Mouse (Mus musculus) olfactory bulb, adult 2 months (tissue): ENCODE data around the gene Zcchc17.

ENCODE experiments used
- CTCF ChIP-seq: fragments of 200-500 bp; IDR thresholded peaks from 2 replicates; pipeline ENCODE4 v1.5.1; 2012; ENCODE audit warnings: low read depth, mild to moderate bottlenecking, low read length, moderate library complexity; ENCODE audit not compliant: insufficient read depth
- POLR2A ChIP-seq: fragments of 200-500 bp; IDR thresholded peaks from 2 replicates; pipeline ENCODE4 v1.6.1; 2012; ENCODE audit warnings: mild to moderate bottlenecking, low read depth, low read length, moderate library complexity; ENCODE audit not compliant: insufficient read depth

DNA sequence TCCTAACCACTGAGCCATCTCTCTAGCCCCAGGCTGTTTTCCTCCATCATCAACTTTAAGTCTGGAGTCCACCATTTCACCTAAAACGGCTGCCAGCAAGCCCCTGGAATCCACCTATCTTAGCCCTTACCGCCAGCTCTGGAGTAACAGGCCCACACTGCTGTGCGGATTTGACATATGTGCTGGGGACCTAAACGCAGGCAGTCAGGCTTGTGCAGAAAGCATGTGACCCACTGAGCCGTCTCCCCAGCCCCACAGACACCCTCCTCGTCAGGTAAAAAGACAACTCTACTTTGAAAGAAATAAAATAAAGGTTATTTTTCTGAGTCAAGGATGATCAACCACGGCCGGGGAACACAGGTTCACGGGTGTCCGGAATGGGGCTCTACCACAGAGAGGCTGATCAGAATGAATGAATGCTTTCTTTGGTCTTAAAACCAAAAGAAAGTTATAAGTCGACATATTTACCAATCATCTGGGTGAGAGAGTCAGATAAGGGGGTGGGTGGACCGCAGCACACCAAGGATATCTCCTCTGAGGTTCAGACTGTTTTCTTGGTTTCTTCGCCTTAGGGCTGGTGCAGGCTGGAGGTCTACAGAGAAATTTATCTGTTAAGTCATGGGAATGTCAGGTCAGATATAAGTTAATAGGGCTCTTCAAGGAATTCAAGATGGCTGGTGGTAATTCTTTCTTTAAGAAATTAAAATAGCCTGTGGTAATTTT, 63.3 kb downstream of the Zcchc17 start:
- TF ChIP-seq CTCF = no peak
- no peak for TF ChIP-seq POLR2A
